Mouse (Mus musculus) limb, embryonic 13.5 days (tissue): Measurements from ENCODE around the gene Lama2. TPM values are rescaled to one million over a fixed set of nuclear protein-coding genes. Genes with fewer than 3 reads are reported as not detected.

Source experiments
- ATAC-seq: fragments of 200-750 bp; cut with Nextera tagmentation; 2 replicates; pipeline ENCODE4 v1.8.0; 2017; ENCODE audit warnings: low read depth, moderate number of reproducible peaks, moderate TSS enrichment; ENCODE audit not compliant: low FRiP score
- H3K27ac ChIP-seq: fragments of 300-500 bp; sonication (generic); 2 replicates; pipeline ENCODE4 v1.5.1; 2015; ENCODE audit warnings: inconsistent platforms, mild to moderate bottlenecking, moderate library complexity
- H3K27me3 ChIP-seq: fragments of 300-500 bp; sonication (generic); 2 replicates; pipeline ENCODE4 v1.6.1; 2015; ENCODE audit warnings: mild to moderate bottlenecking, inconsistent platforms
- H3K36me3 ChIP-seq: fragments of 300-500 bp; sonication (generic); 2 replicates; pipeline ENCODE4 v1.6.1; 2015; ENCODE audit warnings: inconsistent platforms, mild to moderate bottlenecking, moderate library complexity
- H3K4me1 ChIP-seq: fragments of 300-500 bp; sonication (generic); 2 replicates; pipeline ENCODE4 v1.6.1; 2015; ENCODE audit warnings: inconsistent platforms
- H3K4me2 ChIP-seq: fragments of 300-500 bp; sonication (generic); replicated peaks from 2 replicates; pipeline ENCODE4 v1.6.1; 2015; ENCODE audit warnings: inconsistent platforms, mild to moderate bottlenecking, moderate library complexity
- H3K4me3 ChIP-seq: fragments of 300-500 bp; sonication (generic); 2 replicates; pipeline ENCODE4 v1.5.1; 2015; ENCODE audit warnings: moderate library complexity, mild to moderate bottlenecking, inconsistent platforms
- H3K9ac ChIP-seq: fragments of 300-500 bp; sonication (generic); 2 replicates; pipeline ENCODE4 v1.6.1; 2015; ENCODE audit warnings: mild to moderate bottlenecking, inconsistent platforms
- H3K9me3 ChIP-seq: fragments of 300-500 bp; sonication (generic); 2 replicates; pipeline ENCODE4 v1.6.1; 2016; ENCODE audit warnings: inconsistent platforms
- WGBS: fragments of 180-500 bp; shearing (Covaris S2); methylation state at CpG from one replicate; pipeline ENCODE4 v1.1.7; 2015; 5-methylcytosine and 5-hydroxymethylcytosine counted together
- polyA plus RNA-seq: library from polyadenylated mRNA; unstranded; fragments of >200 nt; fragmentation: Nextera tagmentation; extraction: Ambion mirVana; gene quantifications from 2 replicates; pipeline ENCODE4 v1.2.1, GENCODE M21; 2015

Lama2 gene
- polyA plus RNA-seq, 1 experiment from 2014 or later, result 12.8 TPM

DNA sequence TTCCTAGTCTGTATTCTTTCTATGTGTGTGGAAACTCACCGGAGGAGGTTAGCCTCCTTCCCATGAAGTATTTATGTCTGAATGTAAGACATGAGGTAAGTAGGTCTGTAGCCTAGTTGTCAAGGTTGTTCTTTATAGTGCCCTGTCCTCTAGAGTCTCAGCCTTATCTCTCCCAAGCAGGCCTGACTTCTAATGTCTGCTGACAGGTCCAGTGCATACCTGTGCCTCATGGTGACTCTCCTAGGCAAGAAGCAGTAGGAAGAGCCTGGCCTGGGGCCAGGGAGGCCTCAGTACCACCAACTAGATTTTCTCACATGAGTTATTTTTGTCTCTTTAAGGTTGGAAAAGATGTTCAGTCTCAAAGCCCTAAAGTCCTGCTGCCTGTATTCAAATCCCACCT is 483.8 kb downstream of the Lama2 start:
- Histone ChIP-seq H3K4me2 (no peak overlapping the region), H3K9me3 (no peaks in the 10 kb centered on the region), H3K9ac (no peak overlapping the region), H3K27me3 (peaks cover 6% of the 10 kb centered on the region; the same call in 1 of the 2 replicates), H3K27ac (no peak overlapping the region), H3K4me1 (peaks cover 16% of the 10 kb centered on the region), H3K4me3 (no peak overlapping the region), H3K36me3 (no peaks in the 10 kb centered on the region)
- whole genome bisulfite sequencing, result 95% methylated on average over 1 of the region's 1 CpGs
- no peak for ATAC-seq

- Histone ChIP-seq H3K9me3 (no peaks in the 10 kb centered on the region), H3K9ac (no peak overlapping the region), H3K27ac (no peak overlapping the region), H3K36me3 (no peaks in the 10 kb centered on the region), H3K4me2 (peak overlapping the region; percentile 23; the same call in 1 of the 2 replicates), H3K27me3 (no peaks in the 10 kb centered on the region), H3K4me3 (no peak overlapping the region), H3K4me1 (peaks cover 11% of the 10 kb centered on the region)
- 0 out of 2 replicates have a peak, but pooled peaks have one; percentile 51 for ATAC-seq
- WGBS, result 1% methylated on average over 1 of the region's 1 CpGs
Measured at GRCm38 (mm10) chr10:27133135-27133534, 486.4 kb downstream of the Lama2 start.

- Histone ChIP-seq H3K9me3 (no peaks in the 10 kb centered on the region), H3K4me3 (no peak overlapping the region), H3K4me2 (no peak overlapping the region), H3K9ac (no peak overlapping the region), H3K36me3 (no peaks in the 10 kb centered on the region), H3K27ac (no peak overlapping the region), H3K4me1 (no peaks in the 10 kb centered on the region), H3K27me3 (no peaks in the 10 kb centered on the region)
- no peak for ATAC-seq
- 81% methylated on average over 2 of the region's 2 CpGs for WGBS
Measured at GRCm38 (mm10) chr10:27127454-27127853, 492.1 kb downstream of the Lama2 start.

DNA sequence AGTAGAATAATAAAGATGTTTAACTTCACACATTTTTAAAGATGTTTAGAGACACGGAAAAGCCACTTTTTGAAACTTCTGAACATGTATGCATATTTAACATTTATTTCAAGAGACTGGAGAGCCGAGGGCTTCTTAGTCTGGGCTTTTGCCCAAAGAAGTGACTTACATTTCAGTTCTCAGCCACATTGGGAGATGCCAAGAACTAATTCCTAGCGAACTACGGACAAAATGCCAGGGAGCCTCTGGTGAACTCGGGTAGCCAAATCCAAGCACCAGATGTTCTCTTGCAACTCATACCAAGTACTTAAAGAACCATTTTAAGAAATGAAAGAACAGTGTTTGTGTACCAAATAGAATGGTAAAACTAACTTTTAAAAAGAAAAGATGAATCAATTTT is 495.8 kb downstream of the Lama2 start:
- Histone ChIP-seq H3K4me1 (no peaks in the 10 kb centered on the region), H3K4me2 (no peak overlapping the region), H3K9ac (no peak overlapping the region), H3K27ac (no peak overlapping the region), H3K36me3 (no peaks in the 10 kb centered on the region), H3K27me3 (no peaks in the 10 kb centered on the region), H3K9me3 (no peaks in the 10 kb centered on the region), H3K4me3 (no peak overlapping the region)
- WGBS, result 66% methylated on average over 5 of the region's 5 CpGs
- ATAC-seq, result no peak

- Histone ChIP-seq H3K4me1 (no peaks in the 10 kb centered on the region), H3K4me3 (no peak overlapping the region), H3K27ac (no peak overlapping the region), H3K9ac (no peak overlapping the region), H3K27me3 (no peaks in the 10 kb centered on the region), H3K36me3 (no peaks in the 10 kb centered on the region), H3K4me2 (no peak overlapping the region), H3K9me3 (0 out of 2 replicates have a peak, but pooled peaks cover 2% of the 10 kb centered on the region)
- ATAC-seq, result no peak
- 96% methylated on average over 3 of the region's 3 CpGs for WGBS
Measured at GRCm38 (mm10) chr10:27117815-27118214, 501.7 kb downstream of the Lama2 start.

DNA sequence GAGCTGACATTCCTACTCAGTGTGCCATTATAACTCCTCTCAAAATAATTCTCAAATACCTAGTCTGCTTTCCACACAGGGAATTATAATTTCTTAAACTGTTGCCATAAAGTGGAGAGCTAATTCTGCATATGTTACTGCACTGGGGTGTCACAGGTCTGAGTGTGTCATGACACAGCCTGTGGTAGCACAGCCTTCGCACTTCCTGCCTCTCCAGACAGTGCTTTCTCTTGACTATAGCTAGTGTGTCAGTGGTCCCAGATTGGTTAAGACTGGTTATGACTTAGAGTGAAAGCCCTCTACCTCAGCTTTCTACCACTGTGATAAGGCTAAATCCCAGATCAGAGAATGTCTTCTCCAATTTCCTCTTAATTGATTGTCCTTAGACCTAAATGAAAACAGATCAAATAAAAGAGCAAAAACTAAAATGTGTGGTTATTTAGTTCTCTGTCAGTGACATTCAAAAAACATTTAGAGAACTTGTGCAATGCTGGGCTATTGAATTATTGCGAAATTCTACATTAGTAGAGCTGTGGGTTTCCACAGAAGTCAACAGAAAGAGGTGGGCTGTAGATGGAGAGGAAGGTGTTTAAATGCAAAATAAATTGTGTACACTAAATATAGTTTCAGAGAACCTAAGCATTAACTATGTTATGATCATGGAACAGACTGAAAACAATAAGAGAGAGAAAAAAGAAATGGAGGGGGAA is 502.5 kb downstream of the Lama2 start:
- WGBS, result 85% methylated on average over 2 of the region's 2 CpGs
- no peak overlapping the region for H3K4me3 ChIP-seq
- no peak for ATAC-seq
- no peak overlapping the region for H3K9ac ChIP-seq
- H3K27me3 ChIP-seq, result no peaks in the 10 kb centered on the region
- no peak overlapping the region for H3K4me2 ChIP-seq
- 0 out of 2 replicates have a peak, but pooled peaks cover 2% of the 10 kb centered on the region for H3K9me3 ChIP-seq
- H3K36me3 ChIP-seq, result no peaks in the 10 kb centered on the region
- no peaks in the 10 kb centered on the region for H3K4me1 ChIP-seq
- no peak overlapping the region for H3K27ac ChIP-seq

- no peaks in the 10 kb centered on the region for H3K27me3 ChIP-seq
- H3K4me2 ChIP-seq, result no peak overlapping the region
- H3K9ac ChIP-seq, result no peak overlapping the region
- WGBS, result 89% methylated on average over 3 of the region's 3 CpGs
- no peak overlapping the region for H3K4me3 ChIP-seq
- H3K27ac ChIP-seq, result no peak overlapping the region
- no peaks in the 10 kb centered on the region for H3K4me1 ChIP-seq
- ATAC-seq, result no peak
- H3K9me3 ChIP-seq, result 0 out of 2 replicates have a peak, but pooled peaks cover 2% of the 10 kb centered on the region
- H3K36me3 ChIP-seq, result no peaks in the 10 kb centered on the region
Measured at GRCm38 (mm10) chr10:27114131-27114530, 505.4 kb downstream of the Lama2 start.

DNA sequence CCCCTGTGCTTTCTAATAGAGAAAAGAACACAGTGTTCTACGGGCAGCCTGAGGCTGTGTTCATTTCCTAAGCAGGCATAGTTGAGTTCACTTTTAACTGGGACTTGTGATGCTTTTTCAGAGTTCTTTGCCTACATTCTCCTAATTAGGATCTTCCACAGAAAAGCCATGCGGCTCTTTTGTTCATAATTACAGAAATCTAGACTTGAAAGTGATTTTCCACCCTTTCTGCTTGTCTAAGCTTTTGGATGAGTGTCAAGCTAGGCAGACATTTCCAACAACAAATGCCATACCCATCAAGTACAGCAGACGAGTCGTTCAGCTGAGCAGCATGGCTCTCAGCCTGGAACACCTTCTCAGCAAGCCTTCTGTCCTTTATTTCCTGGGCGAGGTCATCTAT is 515.7 kb downstream of the Lama2 start:
- Histone ChIP-seq H3K4me2 (no peak overlapping the region), H3K27ac (no peak overlapping the region), H3K36me3 (no peaks in the 10 kb centered on the region), H3K9me3 (no peaks in the 10 kb centered on the region), H3K27me3 (no peaks in the 10 kb centered on the region), H3K9ac (no peak overlapping the region), H3K4me1 (no peaks in the 10 kb centered on the region), H3K4me3 (no peak overlapping the region)
- no peak for ATAC-seq
- 78% methylated on average over 5 of the region's 5 CpGs for WGBS

DNA sequence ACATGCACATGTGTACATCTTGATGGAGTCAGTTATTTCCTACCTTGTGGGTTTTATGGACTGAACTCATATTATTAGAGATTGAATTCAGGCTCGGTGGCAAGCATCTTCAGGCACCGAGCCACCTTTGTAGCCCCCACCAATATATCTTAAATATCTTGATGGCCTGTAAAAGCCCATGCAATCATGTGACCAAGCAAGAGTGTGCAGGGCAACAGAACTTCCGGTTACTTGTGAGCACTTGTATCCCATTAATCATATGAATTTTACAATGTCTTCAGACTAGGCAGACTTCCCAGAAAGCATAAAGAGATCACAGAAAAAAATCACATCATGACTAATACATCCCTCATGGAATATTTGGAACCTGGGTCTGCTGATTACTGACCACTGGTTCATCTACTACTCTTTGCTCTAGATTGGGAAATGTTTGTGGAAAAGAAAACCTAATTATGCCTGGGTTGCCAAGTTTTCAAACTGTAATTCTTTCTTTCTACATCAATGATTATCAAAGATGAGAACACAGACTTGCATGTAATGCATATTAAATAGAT is 517.7 kb downstream of the Lama2 start:
- no peak overlapping the region for H3K27ac ChIP-seq
- no peak overlapping the region for H3K4me3 ChIP-seq
- 48% methylated on average over 3 of the region's 3 CpGs for WGBS
- H3K36me3 ChIP-seq, result no peaks in the 10 kb centered on the region
- H3K27me3 ChIP-seq, result no peaks in the 10 kb centered on the region
- H3K9me3 ChIP-seq, result no peaks in the 10 kb centered on the region
- ATAC-seq, result no peak
- no peak overlapping the region for H3K4me2 ChIP-seq
- no peak overlapping the region for H3K9ac ChIP-seq
- H3K4me1 ChIP-seq, result no peaks in the 10 kb centered on the region

- no peak overlapping the region for H3K4me3 ChIP-seq
- no peaks in the 10 kb centered on the region for H3K36me3 ChIP-seq
- no peak overlapping the region for H3K27ac ChIP-seq
- WGBS, result 87% methylated on average over 2 of the region's 2 CpGs
- no peak for ATAC-seq
- H3K9ac ChIP-seq, result no peak overlapping the region
- H3K4me2 ChIP-seq, result no peak overlapping the region
- no peaks in the 10 kb centered on the region for H3K9me3 ChIP-seq
- no peaks in the 10 kb centered on the region for H3K27me3 ChIP-seq
- H3K4me1 ChIP-seq, result no peaks in the 10 kb centered on the region
Measured at GRCm38 (mm10) chr10:27077113-27077512, 542.4 kb downstream of the Lama2 start.

- H3K27me3 ChIP-seq, result no peaks in the 10 kb centered on the region
- peaks cover 1% of the 10 kb centered on the region; the same call in 1 of the 2 replicates for H3K4me1 ChIP-seq
- H3K4me3 ChIP-seq, result no peak overlapping the region
- no peaks in the 10 kb centered on the region for H3K36me3 ChIP-seq
- no peak overlapping the region for H3K4me2 ChIP-seq
- ATAC-seq, result no peak
- 81% methylated on average over 2 of the region's 2 CpGs for WGBS
- no peak overlapping the region for H3K9ac ChIP-seq
- no peaks in the 10 kb centered on the region for H3K9me3 ChIP-seq
- no peak overlapping the region for H3K27ac ChIP-seq
Measured at GRCm38 (mm10) chr10:27068794-27069435, 550.6 kb downstream of the Lama2 start.

DNA sequence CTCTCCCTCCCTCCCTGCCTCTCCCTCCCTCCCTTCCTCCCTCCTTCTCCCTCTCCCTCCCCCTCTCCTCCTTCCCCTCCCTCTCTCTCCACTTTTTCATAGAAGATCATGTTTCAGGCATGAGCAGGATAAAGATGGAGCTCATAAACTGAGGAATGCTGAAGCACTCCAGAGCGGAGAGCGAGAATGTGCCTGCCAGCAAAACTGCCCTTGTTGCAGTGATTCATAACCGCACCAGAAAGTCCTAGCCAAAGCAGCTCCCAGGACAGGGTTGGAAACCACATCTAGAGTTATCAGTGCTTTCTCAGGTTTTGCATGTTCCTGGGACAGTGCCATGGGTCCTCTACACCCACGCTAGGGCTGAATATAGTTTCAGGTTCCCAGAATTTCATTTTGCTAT is 555.9 kb downstream of the Lama2 start:
- Histone ChIP-seq H3K36me3 (no peaks in the 10 kb centered on the region), H3K4me2 (peak overlapping the region; percentile 37), H3K4me3 (no peak overlapping the region), H3K27me3 (no peaks in the 10 kb centered on the region), H3K9ac (no peak overlapping the region), H3K4me1 (peaks cover 4% of the 10 kb centered on the region; the same call in 1 of the 2 replicates), H3K27ac (peak overlapping the region; percentile 64; the same call in 1 of the 2 replicates), H3K9me3 (no peaks in the 10 kb centered on the region)
- peak; percentile 94 for ATAC-seq
- WGBS, result 8% methylated on average over 4 of the region's 4 CpGs
